Mouse (Mus musculus) adrenal gland, postnatal 10 days (tissue): ENCODE measurements around the gene Gm49393. TPM values are rescaled to one million over a fixed set of nuclear protein-coding genes. Genes with fewer than 3 reads are reported as not detected.

Source experiments
- total RNA-seq, 2 experiments: library from RNA; stranded (reverse); gene quantifications; 2 replicates each; pipeline ENCODE4 v1.2.3; 2021

Gm49393 gene
- total RNA-seq, 2 experiments from 2014 or later, result not detected

Other genes starting within 250 kb of the Gm49393 start
- gene BC051665, start 149.2 kb downstream of the Gm49393 start, total RNA-seq, result not detected
- gene Ctsll3, start 132.7 kb downstream of the Gm49393 start, total RNA-seq, result not detected
- gene 4930486L24Rik, start 71.1 kb downstream of the Gm49393 start, total RNA-seq, result 10 to 100 TPM; 21.8 to 23.7 TPM
- under 1 TPM; 0.58 to 0.99 TPM for gene Gm49392, start 38.7 kb downstream of the Gm49393 start, total RNA-seq
- 10 to 100 TPM in 1 of 2 experiments, 1 to 10 TPM in 1; 5.2 to 11.0 TPM for gene Ctla2b, start 38.1 kb downstream of the Gm49393 start, total RNA-seq
- gene Tpbpb, start 30.7 kb downstream of the Gm49393 start, total RNA-seq, result not detected
- gene Gm49391, start 981 bp upstream of the Gm49393 start, total RNA-seq, result 1 to 10 TPM in 1 of 2 experiments, under 1 TPM in 1; 0.70 to 1.8 TPM
- 10 to 100 TPM; 44.4 to 56.3 TPM for gene Ctla2a, start 1.0 kb upstream of the Gm49393 start, total RNA-seq
- not detected for gene Tpbpa, start 6.4 kb upstream of the Gm49393 start, total RNA-seq
- not detected for gene Ctsj, start 70.4 kb upstream of the Gm49393 start, total RNA-seq
- not detected for gene Ctsq, start 105.0 kb upstream of the Gm49393 start, total RNA-seq
- not detected for gene Ctsr, start 228.7 kb upstream of the Gm49393 start, total RNA-seq